Mouse (Mus musculus) erythroblast, adult 5-6 weeks (primary cell): Measurements from ENCODE around the gene Sarm1. TPM values are rescaled to one million over a fixed set of nuclear protein-coding genes. Genes with fewer than 3 reads are reported as not detected.

Experiments
- ATAC-seq: replicated peaks from 2 replicates; pipeline ENCODE4 v1.8.0; 2016; ENCODE audit warnings: moderate number of reproducible peaks, mild to moderate bottlenecking, moderate TSS enrichment, inconsistent platforms; ENCODE audit not compliant: poor library complexity, low FRiP score, severe bottlenecking
- total RNA-seq, 2 experiments: library from RNA; stranded (forward) in 1 of 2; stranded (reverse) in 1 of 2; fragments of 150-400 nt in 1 of 2; fragments of 200-764, 138-1000 nt in 1 of 2; gene quantifications; 2 replicates each; pipeline versions ENCODE4 v1.2.3 to v1.2.4; 2015 to 2017; ENCODE audit warnings: low replicate concordance in 2 of 2

Gene Sarm1
- total RNA-seq, 2 experiments from 2014 or later, result not detected

DNA sequence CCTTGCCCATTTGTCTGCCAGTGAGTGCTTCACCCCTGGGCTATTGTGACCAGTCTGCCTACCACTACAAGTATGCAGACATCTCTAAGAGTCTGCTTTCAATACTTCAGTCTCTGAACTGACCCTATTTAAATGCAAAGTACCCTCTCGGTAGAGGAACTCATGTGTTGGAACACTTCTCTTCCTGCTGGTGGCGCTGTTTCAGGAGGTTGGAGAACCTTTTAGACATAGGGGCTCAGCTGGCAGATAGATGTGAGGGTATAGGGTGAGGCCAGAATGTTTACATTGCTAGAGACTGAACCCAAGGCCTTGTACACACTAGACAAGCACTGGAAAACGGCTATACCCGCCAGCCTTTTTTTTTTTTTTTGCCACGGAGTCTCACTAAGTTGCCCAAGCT lies 69.2 kb downstream of the Sarm1 start:
- ATAC-seq, result no peak

DNA sequence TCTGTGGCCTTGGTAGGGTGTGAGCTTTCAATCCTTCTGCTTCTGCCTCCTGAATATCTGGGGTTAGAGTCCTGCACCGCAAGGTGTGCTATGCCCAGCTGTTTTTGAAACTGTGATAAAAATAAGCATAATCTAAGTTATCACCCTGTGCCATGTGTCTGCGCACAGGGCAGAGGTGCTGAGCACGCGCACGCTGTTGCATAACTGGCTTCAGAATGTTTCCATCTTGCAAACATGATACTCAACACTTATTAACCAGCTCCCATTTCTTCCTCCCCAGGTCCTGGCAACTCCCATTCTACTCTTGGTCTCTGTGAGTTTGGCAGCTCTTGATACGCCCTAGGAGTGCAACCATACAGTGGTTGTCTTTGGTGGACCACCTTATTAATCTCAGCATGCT lies 69.9 kb downstream of the Sarm1 start:
- ATAC-seq, result no peak

DNA sequence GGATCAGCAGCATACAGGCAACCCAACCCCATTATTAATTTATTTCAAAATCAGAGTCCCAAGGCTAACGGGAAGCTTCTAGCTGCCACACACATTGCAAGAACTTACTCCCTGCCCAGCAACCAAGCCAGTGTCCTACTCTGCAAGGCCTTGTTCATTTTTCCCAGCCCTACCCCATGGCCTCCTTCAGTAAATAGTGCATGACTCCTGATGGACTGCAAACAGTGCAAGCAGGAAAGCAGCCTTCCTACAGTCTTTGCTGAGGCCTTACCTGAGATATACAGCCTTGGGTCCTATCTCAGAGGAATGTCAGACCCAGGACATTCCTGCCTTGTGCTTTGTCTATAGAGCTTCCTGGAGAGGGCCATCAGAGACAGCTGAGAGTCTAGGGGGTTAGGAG lies 72.0 kb downstream of the Sarm1 start:
- 0 out of 2 replicates have a peak, but pooled peaks have one; percentile 34 for ATAC-seq

DNA sequence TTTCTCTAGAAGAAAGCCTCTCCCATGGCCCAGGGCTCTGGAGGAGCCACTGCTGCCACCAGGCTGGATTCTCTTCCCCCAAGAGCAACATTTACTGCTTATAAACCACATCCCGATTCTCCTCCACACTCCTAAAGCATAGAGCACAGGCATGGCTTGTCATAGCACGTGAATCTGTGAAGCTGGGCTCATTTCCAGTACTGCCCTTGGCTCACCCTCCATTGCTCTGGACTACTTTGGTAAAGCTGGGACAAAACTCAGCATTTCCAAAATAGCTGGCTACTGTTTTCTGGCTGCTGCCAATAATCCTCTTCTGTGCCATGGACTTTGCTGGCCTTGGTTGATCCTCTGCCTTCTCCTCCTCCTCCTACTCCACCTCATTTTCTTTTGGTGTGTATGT lies 73.2 kb downstream of the Sarm1 start:
- ATAC-seq, result no peak

Other genes with a start within 250 kb of the Sarm1 start
- 17.3 and 36.3 TPM in 2 replicates for gene 2610507B11Rik, start 236.0 kb downstream of the Sarm1 start, total RNA-seq (2015; ENCODE audit: low replicate concordance)
- gene 2610507B11Rik, start 236.0 kb downstream of the Sarm1 start, total RNA-seq (2017; ENCODE audit: low replicate concordance), result 23.6 and 33.3 TPM in 2 replicates
- gene BC030499, start 206.9 kb downstream of the Sarm1 start, total RNA-seq (2015; ENCODE audit: low replicate concordance), result not detected in 2 replicates
- gene BC030499, start 206.9 kb downstream of the Sarm1 start, total RNA-seq (2017; ENCODE audit: low replicate concordance), result 0.43 TPM in 1 of 2 replicates, not detected in the other
- 12.3 and 20.3 TPM in 2 replicates for gene Spag5, start 196.2 kb downstream of the Sarm1 start, total RNA-seq (2015; ENCODE audit: low replicate concordance)
- 40.4 and 60.1 TPM in 2 replicates for gene Spag5, start 196.2 kb downstream of the Sarm1 start, total RNA-seq (2017; ENCODE audit: low replicate concordance)
- gene Aldoc, start 174.8 kb downstream of the Sarm1 start, total RNA-seq (2015; ENCODE audit: low replicate concordance), result not detected in 2 replicates
- 0.28 TPM in 1 of 2 replicates, not detected in the other for gene Aldoc, start 174.8 kb downstream of the Sarm1 start, total RNA-seq (2017; ENCODE audit: low replicate concordance)
- gene Pigs, start 169.3 kb downstream of the Sarm1 start, total RNA-seq (2015; ENCODE audit: low replicate concordance), result 3.3 and 10.0 TPM in 2 replicates
- gene Pigs, start 169.3 kb downstream of the Sarm1 start, total RNA-seq (2017; ENCODE audit: low replicate concordance), result 2.5 and 3.6 TPM in 2 replicates
- 17.1 and 20.9 TPM in 2 replicates for gene Unc119, start 154.3 kb downstream of the Sarm1 start, total RNA-seq (2015; ENCODE audit: low replicate concordance)
- 9.6 and 15.0 TPM in 2 replicates for gene Unc119, start 154.3 kb downstream of the Sarm1 start, total RNA-seq (2017; ENCODE audit: low replicate concordance)
- gene Foxn1, start 111.2 kb downstream of the Sarm1 start, total RNA-seq (2015; ENCODE audit: low replicate concordance), result not detected in 2 replicates
- gene Foxn1, start 111.2 kb downstream of the Sarm1 start, total RNA-seq (2017; ENCODE audit: low replicate concordance), result not detected in 2 replicates
- 1.0 TPM in 1 of 2 replicates, not detected in the other for gene Slc13a2, start 75.5 kb downstream of the Sarm1 start, total RNA-seq (2015; ENCODE audit: low replicate concordance)
- not detected in 2 replicates for gene Slc13a2, start 75.5 kb downstream of the Sarm1 start, total RNA-seq (2017; ENCODE audit: low replicate concordance)
- gene Slc46a1, start 32.1 kb downstream of the Sarm1 start, total RNA-seq (2015; ENCODE audit: low replicate concordance), result 1.3 TPM in 1 of 2 replicates, not detected in the other
- 0.84 TPM in 1 of 2 replicates, not detected in the other for gene Slc46a1, start 32.1 kb downstream of the Sarm1 start, total RNA-seq (2017; ENCODE audit: low replicate concordance)
- gene Vtn, start 1.3 kb upstream of the Sarm1 start, total RNA-seq (2015; ENCODE audit: low replicate concordance), result not detected in 2 replicates
- gene Vtn, start 1.3 kb upstream of the Sarm1 start, total RNA-seq (2017; ENCODE audit: low replicate concordance), result not detected in 2 replicates
- not detected in 2 replicates for gene Sebox, start 5.7 kb upstream of the Sarm1 start, total RNA-seq (2015; ENCODE audit: low replicate concordance)
- gene Sebox, start 5.7 kb upstream of the Sarm1 start, total RNA-seq (2017; ENCODE audit: low replicate concordance), result not detected in 2 replicates
- 3.8 and 13.8 TPM in 2 replicates for gene Tmem199, start 14.4 kb upstream of the Sarm1 start, total RNA-seq (2015; ENCODE audit: low replicate concordance)
- 4.0 and 5.3 TPM in 2 replicates for gene Tmem199, start 14.4 kb upstream of the Sarm1 start, total RNA-seq (2017; ENCODE audit: low replicate concordance)
- 6.9 and 17.5 TPM in 2 replicates for gene Poldip2, start 14.4 kb upstream of the Sarm1 start, total RNA-seq (2015; ENCODE audit: low replicate concordance)
- gene Poldip2, start 14.4 kb upstream of the Sarm1 start, total RNA-seq (2017; ENCODE audit: low replicate concordance), result 7.8 and 13.4 TPM in 2 replicates
- gene Tnfaip1, start 38.6 kb upstream of the Sarm1 start, total RNA-seq (2015; ENCODE audit: low replicate concordance), result 0.58 and 2.1 TPM in 2 replicates
- gene Tnfaip1, start 38.6 kb upstream of the Sarm1 start, total RNA-seq (2017; ENCODE audit: low replicate concordance), result 0.60 and 1.5 TPM in 2 replicates
- 31.5 and 42.0 TPM in 2 replicates for gene Ift20, start 38.6 kb upstream of the Sarm1 start, total RNA-seq (2015; ENCODE audit: low replicate concordance)
- gene Ift20, start 38.6 kb upstream of the Sarm1 start, total RNA-seq (2017; ENCODE audit: low replicate concordance), result 49.2 and 62.7 TPM in 2 replicates
- gene Tmem97, start 53.0 kb upstream of the Sarm1 start, total RNA-seq (2015; ENCODE audit: low replicate concordance), result 15.0 and 15.9 TPM in 2 replicates
- 3.5 and 7.2 TPM in 2 replicates for gene Tmem97, start 53.0 kb upstream of the Sarm1 start, total RNA-seq (2017; ENCODE audit: low replicate concordance)
- 2.7 and 8.8 TPM in 2 replicates for gene Nlk, start 199.6 kb upstream of the Sarm1 start, total RNA-seq (2015; ENCODE audit: low replicate concordance)
- gene Nlk, start 199.6 kb upstream of the Sarm1 start, total RNA-seq (2017; ENCODE audit: low replicate concordance), result 5.2 and 9.5 TPM in 2 replicates